Mouse (Mus musculus) G1E-ER4 (cell line): ENCODE measurements around the gene Top2b. TPM values are rescaled to one million over a fixed set of nuclear protein-coding genes. Genes with fewer than 3 reads are reported as not detected.

Experiments used
- GATA1 ChIP-seq: IDR thresholded peaks from one replicate; pipeline ENCODE4 v1.8.0; 2012; ENCODE audit warnings: low read length, inconsistent platforms
- polyA plus RNA-seq: library from polyadenylated mRNA; stranded (reverse); fragments of >175 nt; gene quantifications from 2 replicates; pipeline ENCODE4 v1.2.3, GENCODE M21; 2012

Gene Top2b
- polyA plus RNA-seq, 1 experiment: 17.2 TPM

DNA sequence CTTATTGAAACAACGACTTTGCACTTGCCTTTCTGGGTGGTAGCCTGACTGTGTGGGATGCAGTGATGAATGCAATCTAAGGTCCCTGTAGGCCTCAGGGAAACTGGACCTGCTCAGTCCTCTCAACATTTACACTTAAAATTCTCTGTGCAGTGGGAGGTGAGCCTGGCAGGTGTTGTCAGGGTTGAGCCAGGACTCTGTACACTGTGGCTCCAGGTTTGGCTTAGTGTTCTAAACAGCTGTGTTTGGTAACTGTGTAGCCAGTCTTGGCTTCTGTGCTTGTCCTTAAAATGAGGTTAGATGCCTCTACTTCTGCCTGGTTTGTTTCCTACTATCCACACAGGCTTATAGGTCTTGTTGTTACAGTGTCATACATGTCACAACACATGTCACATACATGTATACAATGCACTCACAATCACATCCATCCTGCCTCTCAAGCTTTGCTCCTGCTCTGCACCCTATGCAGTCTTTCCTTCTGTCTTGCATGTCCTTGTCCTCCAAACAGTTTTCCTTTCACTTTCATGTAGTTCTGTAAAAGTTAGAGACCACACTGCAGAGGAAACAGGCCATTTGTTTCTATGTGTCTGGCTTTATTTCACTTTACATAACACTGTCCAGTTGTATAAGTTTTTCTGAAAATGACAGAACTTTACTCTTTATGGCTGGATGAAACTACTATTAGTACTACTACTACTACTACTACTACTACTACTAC, 113.8 kb downstream of the Top2b start:
- no peak for TF ChIP-seq GATA1

DNA sequence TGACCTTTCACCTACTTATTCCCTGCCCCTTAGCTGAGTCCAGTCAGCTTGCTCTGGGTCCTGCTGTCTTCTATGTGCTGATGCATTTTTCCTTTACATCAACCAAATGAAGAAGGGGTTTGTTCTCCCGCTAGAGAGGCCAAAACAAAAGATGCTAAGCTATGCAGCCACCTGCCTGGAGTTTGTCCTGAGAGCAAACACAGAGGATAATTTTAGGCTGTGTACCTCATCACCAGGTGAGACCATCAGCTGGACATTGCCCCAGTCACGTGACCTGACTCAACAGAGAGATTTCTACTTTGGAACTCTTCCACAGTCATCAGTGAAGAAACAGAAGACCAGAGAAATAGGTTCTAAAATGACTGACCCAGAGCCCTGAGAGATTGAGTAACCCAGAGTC, 114.5 kb downstream of the Top2b start:
- no peak for TF ChIP-seq GATA1

DNA sequence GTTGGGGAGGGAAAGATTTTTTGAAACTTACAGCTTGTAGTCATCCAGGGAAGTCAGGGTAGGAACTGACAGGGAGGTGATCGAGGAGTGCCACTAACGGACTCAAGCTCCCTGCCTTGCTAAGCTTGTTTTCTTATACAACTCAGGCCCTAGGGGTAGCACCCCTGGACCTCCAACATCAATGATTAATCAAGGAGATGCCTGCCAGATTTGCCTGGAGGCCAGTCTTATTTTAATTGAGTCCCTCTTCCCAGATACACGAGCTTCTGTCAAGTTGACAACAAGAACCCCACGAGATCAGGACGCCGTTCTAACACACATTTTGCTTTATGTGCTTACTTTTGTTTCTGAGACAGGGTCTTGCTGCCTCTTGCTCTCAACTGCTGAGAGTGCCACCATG, 115.6 kb downstream of the Top2b start:
- no peak for TF ChIP-seq GATA1

DNA sequence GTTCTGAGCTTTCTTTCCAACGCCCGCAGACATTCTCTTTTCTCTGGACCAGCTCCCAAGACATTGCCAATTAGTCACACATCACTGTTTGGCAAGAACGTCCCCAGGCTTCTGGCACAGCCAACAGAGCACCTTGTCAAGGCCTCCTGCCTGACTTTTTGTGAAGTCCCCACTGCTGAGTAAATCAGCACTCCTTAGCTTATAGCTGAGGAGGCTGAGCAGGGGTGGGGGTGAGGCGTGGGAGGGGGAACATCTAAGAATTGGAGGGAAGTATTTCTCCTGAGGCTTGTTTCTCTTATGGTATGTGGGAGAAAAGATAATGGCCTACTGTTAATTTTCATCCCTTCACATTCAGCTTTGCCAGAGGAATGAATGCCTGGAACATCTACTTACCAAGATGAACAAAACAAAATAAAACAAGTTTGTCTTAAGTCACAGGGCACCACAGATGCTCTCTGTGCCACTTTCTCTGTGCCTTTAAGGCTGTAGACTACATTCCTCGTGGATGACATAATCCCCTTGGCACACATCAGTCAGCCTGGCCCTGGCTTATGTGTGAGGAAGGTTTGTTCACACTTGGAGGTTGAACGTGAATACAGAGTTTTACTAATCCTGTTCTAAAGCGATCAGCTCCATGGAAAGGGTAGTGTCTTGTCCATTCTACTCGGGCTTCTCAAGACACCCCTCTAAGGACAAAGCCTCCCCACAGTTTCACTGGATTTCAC, 118.8 kb downstream of the Top2b start:
- no peak for TF ChIP-seq GATA1

Other genes starting within 250 kb of the Top2b start
- gene Ngly1, start 115.9 kb upstream of the Top2b start, polyA plus RNA-seq: 209 and 266 TPM in 2 replicates
- 0.56 and 0.62 TPM in 2 replicates for gene Oxsm, start 115.4 kb upstream of the Top2b start, polyA plus RNA-seq